Mouse (Mus musculus): ENCODE results near the gene Tapt1.

Tapt1 gene

DNA sequence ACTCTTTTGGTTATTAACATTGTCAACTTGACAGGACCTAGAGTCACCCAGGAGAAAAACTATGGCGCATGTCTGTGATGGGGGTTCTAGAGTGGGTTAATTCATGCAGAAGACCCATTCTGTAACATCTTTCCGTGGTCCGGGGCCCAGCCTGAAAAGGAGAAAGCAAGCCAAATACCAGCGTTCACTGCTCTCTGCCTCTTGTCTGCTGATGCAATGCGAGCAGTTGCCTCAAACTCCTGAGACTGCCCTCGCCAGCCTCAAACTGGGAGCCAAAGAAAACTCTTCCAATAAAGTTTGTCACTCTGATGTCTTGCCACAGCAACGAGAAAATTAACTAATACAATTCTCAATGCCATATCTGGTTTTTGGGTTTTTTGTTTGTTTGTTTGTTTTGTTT, 8.2 kb upstream of the Tapt1 start:
- no peak for DNase-seq (ENCODE audit: low read depth, low spot score)

DNA sequence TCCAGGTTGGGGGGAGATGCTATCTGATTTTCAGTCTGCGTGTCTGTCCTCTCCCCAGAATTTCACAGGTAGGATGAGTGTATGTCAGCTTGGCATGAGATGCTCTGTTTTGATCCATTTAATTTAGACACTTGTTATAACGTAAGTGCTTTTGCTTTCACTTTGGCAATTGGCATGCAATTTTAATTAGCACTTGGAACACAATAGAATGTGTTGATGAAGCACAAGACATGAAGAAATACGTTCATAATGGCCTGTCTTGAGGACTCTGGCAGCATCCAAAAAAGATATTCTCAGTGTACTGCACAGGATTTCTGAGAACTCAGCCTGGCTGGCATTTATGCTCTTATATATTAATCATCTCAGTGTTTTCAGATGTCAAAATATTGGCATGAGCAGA, 7.5 kb upstream of the Tapt1 start:
- DNase-seq (ENCODE audit: low read depth, low spot score): no peak

DNA sequence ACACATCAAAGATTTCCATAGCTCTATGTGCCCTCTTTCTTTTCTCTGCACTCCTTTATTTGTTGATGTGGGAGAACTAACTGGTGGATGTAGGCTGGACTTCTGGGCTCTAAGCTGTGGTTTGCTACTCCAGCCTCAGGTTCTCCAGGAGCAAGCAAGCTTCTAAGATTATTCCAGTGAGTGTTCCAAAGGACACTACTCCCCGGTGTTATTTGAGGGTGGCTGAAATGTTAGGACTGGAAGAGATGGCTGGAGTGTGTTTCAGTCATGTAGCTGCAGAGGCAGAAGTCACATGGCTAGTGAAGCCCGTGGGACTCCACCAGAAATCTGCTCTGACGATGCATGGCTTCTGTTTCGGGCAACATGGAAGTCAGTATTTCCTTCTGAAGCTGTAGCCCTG, 2.3 kb upstream of the Tapt1 start:
- no peak for DNase-seq (ENCODE audit: low read depth, low spot score)

DNA sequence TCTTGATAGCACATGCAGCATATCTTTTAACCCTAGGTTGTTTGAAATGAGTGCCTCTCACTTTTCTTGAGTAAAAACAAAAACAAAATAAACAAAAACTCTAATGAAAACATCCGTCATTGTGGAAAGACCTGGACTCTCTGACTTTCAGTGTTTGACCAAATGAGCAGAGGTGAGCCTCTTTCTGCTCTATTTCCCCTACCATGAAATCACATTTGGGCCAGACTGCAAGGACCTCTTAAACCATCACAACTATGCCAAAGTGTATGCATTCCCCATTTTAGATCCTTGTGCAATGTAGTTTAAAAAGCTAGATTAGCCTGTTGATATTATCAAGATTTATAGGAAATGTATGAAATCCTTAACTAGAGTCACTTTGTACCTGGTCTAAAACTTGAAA, 1.9 kb upstream of the Tapt1 start:
- DNase-seq (ENCODE audit: low read depth, low spot score): no peak

DNA sequence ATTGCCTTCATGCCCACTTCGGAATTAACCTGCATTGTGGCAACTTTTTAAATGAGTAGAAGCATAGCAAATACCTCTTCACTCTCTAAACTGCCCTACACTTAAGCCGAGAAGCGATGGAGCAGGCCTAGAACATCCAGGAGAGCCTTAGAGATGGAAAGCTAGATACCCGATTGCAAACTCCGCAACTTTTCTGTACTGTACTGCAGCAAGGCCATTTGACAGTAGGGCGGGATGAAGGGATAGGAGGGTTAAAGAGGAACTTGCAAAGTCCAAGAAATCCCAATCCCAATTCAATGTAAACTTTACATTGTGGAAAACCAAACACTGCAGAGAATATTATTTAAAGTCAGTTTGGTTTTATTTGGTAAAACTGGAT, 1.0 kb upstream of the Tapt1 start:
- DNase-seq (ENCODE audit: low read depth, low spot score): no peak

DNA sequence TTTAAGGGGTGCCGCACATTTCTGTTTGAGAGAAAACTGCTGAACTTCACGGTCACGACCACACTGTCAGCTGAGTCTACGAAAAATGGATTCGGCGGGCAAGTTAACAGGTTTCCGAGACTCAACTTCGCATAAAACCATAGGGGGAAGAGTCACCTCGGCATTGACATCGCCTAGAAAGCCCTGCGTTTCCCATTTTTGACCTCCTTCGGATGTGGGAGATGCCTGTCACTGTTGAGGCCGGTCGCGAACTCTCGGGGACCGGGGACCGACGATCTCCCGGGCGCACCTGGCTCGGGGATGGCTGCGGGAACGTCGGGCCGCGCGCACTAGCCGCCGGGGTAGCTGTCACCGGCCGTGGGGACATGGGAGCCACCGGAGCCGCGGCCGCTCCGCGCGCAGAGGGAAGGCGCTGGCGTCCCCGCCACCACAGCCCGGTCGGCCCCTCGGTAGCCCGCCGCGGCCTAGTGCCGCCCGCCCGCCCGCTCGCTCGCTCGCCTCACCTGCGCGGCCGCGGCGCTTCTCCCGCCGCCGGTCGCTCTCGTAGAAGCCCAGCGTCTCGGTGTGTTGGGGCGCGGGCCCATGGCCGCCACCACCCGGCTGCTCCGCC, 410 bp downstream of the Tapt1 start:
- peak; percentile 58 for DNase-seq (ENCODE audit: low read depth, low spot score)

DNA sequence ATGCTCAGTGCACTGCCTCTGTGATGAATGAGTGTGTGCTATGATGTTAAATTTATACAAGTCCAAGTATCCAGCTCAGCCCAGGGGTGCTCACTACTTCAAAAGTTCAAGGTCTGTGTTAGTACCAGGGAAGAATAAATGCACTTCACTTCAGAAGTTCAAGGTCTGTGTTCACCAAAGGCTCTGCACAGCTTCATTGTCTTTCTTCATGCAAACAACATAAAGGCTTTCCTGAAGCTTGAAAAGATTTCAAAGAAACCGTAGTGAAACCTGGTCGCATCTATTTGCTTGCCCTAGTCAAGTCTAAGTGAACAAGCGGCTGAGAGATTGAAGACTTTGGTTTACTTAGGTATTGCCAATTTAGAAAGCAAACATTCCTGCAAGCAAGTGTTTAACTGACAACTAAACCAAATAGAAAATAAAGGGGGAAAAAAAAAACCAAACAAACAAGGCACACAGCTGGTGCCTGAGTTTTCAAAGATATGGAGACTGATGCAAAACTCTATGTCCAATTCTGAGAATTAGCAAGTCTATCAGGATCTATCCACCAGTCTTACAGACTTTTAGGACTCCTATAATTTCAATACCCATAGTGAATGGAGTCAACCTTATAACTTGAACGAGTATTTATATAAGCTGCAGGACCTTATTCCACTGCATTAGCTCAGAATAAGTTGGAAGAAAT, 1.4 kb downstream of the Tapt1 start:
- no peak for DNase-seq (ENCODE audit: low read depth, low spot score)

DNA sequence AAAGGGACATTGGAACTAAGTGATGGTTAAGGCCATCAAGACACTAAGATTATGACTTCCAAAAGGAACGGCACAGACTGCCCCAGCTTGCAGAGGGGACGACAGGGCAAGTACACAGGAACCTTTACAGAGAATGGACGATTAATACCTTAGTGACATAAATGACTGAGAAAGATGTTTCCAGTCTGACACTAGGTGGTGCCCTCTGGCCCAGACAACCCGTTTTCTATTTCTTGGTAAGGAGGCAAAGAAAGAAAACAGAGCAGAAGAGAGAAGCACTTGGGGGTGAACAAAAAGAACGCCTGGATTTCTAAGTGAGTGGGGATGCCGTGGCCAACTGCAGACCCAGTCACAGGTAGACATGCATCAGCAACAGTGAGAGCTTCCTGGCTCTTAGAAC, 2.2 kb downstream of the Tapt1 start:
- DNase-seq (ENCODE audit: low read depth, low spot score): peak; percentile 74

DNA sequence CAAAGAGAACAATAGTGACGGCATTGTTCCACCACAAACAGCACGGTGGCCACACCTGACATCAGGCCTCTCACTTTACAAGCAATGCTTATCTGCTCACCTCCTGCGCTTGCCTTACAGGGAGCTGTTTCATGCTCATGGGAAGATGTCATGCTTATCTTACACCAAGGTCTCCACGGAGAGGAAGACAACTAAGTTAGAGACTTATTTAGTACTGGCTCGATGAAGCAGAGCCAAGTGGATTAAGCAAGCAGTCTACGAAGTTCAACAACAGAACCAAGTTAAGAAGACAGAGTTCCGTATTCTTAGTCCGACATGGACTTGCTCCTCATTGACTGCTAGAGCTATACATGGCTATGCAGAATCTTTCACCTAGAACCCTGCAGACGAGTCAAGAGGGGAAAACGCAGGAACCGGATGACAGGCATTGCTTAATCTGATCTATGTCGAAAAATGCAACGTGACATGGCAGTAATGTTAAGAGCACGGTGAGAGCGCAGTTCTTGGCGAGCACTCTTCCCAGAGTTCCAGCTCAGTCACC, 3.0 kb downstream of the Tapt1 start:
- peak; percentile 31 for DNase-seq (ENCODE audit: low read depth, low spot score)

DNA sequence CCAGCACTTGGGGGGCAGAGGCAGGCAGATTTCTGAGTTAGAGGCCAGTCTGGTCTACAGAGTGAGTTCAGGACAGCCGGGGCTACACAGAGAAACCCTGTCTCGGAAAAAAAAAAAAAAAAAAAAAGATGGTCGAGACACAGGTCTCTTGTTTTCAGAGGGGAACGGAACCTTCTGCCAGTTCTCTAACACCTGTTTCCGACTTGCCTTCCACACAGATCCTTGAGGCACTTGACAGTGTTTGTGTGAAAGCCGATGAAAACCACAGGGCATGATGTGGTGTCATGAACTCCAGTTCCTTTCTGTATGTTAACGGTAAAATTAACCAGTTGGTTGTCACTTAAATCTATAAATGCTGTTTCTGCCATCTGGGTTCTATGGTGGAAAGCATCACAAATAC, 6.0 kb downstream of the Tapt1 start:
- DNase-seq (ENCODE audit: low read depth, low spot score): peak; percentile 60

DNA sequence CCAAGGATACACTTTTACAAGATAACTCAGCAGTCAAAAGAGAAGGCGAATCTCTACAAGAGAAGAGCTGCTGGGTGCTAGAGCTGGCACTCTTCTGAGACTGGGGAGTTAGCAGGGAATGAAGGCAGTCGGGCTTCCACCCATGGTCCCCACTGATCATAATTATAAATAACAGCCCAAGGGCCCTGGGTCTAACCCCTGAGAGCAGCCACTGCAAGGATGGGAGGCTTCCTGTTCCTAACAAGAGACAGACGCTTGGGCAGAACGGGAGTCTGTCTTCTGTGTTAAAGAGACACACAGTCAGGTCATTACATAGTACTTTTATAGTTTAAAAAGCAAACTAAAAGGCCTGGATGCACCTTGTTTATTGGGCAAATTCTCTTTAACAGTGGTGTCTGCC, 6.6 kb downstream of the Tapt1 start:
- DNase-seq (ENCODE audit: low read depth, low spot score): no peak

DNA sequence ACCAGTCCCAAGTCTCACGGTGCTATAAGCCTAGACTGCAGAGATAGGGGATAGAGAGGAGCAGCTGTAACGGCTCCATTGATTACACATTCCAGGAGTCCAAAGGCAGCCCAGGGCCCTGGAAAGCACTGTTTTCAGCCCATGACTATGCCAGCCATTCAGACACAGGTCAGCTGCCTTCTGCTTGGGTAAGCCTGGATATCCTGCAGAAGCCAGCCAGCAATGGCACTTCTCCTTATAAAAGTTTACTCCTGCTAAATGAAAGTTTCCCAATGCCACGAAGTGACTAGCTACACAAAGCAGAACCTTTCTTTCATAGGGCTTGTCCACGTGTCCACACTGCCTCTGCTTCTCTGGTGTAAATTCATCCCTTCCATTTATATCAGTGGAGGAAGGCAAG, 7.9 kb downstream of the Tapt1 start:
- DNase-seq (ENCODE audit: low read depth, low spot score): no peak

DNA sequence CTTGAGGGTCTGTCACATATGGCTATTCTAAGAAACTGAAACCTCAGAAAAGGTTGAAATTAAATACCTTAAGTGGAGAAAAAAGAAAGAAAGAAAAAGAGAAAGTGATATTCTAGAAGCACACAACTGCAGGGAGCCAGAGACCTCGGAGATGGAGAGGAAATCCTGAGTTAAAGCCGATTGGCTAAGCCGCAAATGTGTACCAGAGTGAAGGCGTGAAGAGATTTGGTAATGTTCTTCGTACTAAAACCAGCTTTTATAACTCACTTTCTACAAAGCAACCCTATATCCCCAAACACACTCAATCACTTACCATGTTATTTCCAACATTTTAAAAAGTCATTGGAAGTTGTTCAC, 8.8 kb downstream of the Tapt1 start:
- DNase-seq (ENCODE audit: low read depth, low spot score): peak; percentile 44

DNA sequence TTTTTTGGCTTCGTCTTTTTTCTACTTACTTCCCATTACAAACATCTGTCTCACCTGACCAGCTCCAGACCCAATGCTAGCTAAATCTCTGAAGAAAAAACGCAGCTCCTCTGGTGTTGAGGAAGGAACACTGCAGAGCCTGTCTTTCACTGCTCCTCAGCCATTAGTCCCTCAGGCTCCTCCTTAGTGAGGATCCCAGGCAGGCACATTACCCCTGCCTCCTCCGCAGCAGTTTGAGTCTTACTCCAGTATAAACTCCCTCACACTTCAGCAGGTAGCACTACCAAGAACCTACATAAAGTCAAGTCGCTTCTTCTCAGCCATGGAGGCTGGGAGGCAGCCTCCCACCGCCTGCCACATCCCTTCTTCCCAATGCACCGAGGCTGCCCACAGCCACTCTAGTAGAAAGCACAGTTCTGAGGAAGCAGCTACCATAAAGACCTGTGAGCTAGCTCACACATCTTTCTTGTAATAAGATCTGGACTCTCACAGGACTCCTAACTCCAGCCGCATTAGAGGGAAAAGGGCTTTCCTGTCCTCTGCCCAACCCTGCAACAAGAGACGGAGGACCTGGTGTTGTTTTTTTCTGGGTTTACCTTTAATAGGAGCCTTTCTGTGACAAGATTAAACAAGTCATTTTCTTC, 9.3 kb downstream of the Tapt1 start:
- DNase-seq (ENCODE audit: low read depth, low spot score): peak; percentile 11

DNA sequence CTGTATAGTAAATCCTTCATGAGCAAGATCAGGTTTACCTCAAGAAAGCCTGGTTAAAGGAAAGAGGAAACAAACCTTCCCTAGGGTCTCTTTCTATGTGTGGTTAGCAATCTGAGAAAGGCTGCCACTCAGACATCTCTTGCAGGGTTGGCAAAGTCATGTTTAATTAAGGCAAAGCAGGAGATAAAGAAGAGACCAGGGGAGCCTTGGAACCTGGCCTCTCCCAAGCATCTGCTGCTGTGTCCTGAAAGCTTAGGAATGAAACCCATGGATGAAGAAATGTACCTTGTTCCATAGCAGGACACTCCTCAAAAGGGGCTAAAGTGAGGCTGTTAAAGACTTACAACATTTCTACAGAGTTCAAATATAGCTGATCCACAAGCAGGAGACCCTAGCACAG, 11.3 kb downstream of the Tapt1 start:
- no peak for DNase-seq (ENCODE audit: low read depth, low spot score)

DNA sequence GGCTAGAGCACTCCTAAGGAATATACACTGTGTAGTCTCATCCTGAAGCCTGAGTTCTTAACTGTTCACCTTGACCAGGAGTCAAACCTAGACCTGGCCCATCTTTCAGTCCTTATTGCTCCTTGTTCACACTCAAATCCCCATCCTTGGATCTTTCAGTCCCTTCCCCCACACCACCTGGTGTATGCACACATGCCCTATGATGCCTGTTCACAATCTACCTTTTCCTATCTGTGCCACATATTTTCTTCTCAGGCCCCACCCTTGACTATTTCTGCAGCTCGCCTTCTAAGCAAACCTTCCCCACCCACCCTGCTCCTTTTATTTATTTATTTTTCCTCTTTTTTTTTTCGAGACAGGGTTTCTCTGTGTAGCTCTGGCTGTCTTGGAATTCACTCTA, 12.4 kb downstream of the Tapt1 start:
- DNase-seq (ENCODE audit: low read depth, low spot score): no peak

DNA sequence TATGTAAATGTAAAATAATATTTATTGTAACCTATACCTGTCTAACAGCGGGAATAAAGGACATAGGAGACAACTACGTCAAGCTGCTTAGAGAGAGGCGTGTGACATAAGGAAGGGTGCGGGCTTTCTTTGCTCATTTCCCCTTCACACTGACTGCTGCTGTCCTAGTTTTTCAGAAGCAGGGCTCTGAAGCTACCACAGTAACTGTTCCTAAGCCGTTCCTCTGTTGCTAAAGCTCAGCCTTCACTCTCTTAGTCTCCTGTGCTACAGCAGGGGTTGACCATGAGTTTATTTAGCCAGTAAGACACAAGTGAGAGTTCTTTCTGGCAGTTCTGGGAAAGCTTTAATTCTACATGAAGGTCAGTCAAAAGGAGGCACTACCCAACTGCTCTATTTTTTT, 13.0 kb downstream of the Tapt1 start:
- DNase-seq (ENCODE audit: low read depth, low spot score): no peak

DNA sequence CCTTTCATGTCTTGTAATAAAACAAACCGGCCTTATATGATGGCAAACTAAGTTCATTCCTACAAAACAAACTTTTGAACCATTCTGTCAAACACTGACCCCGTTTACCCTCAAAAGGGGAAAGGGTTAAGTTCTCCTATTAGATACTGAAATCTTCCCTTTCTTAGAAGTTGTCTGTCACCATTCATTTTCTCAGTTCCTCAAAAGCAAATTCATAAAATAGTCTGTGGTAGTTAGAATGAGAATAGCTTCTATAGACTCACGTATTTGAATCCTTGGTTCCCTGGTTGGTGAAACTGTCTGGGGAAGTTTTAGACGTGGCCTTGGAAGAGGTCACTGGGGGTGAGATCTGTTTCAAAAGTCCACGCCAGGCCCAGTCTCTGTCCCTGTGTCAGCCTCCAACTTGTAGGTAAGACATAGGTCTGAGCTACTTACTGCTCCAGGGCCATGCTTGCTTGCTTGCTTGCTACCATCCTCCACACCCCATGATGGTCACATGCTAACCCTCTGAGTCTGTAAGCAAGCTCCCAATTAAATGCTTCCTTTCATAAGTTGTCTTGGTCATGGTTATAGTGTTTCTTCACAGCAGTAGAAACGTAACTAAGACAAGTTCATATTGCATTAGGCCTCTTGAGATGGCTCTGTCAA, 14.5 kb downstream of the Tapt1 start:
- DNase-seq (ENCODE audit: low read depth, low spot score): no peak

DNA sequence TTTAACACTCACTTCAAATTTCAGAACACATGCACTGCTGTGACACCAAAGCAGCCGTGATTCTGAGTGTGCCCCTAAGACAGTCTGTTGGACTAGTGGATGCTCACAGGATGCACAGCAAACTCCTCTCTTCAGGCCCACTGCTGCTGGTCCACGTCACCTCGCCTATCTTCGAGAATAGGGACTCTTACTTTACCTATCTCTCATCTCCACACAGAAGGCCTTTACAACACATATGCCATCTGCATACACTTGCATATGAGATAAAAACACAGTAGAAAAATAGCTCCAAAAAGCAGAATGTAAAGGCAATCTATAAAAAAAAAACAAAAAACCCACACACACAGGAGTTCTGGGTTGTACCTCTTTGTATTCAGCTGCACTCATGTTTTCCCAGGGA, 19.1 kb downstream of the Tapt1 start:
- DNase-seq (ENCODE audit: low read depth, low spot score): no peak

DNA sequence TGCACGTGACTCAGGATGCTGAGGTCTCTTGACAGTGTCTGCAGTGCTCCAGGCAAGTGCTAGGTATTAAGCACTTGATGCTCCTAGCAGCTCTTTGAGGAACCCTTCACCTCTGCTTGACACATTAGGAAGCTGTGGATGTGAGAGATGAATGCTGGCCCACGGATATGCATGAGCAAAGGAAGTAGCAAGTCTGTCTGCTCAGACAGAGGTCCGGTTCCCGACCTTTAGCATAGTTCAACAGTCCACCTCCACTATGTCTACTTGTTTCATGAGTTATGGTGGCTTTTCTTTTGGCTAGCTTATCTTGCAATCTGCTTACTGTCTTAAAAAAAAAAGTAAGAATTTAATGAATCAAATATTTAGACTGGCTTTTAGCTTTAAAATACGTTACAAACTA, 19.8 kb downstream of the Tapt1 start:
- no peak for DNase-seq (ENCODE audit: low read depth, low spot score)

DNA sequence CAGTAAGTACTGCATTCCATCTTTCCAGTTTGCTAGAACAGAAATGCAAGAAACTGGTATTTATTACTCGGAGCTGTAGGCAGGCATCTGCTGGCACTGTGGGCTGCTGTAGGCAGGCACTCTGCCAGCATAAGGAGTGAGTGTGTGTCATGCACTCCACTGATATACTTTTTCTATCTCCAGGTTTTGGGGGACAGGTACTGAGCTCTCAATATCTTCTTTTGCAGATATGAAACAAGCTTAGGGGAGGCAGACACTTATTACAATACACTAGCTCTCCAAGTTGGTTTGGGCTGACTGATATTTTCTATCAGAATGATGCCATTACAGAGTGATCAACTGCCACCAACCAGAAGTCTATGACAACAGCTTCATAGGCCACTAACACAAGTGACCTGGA, 23.0 kb downstream of the Tapt1 start:
- no peak for DNase-seq (ENCODE audit: low read depth, low spot score)

DNA sequence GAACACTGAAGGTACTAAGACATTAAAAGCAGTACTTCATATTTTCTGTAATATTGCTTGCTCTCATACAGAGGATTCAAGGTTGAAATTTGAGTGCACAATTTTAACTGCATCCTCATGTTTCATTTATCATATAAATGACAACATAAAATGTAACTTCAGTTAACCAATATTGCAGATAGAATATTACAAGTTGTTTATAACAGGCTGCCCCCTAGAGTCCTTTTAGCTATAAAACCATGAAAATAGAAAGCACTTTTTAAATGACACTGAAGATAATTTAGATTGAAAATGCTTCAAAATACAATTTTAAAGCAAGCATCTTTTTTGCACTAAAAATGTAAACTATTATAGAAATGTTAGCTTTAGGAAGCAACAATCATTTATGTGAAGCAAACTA, 24.8 kb downstream of the Tapt1 start:
- no peak for DNase-seq (ENCODE audit: low read depth, low spot score)

DNA sequence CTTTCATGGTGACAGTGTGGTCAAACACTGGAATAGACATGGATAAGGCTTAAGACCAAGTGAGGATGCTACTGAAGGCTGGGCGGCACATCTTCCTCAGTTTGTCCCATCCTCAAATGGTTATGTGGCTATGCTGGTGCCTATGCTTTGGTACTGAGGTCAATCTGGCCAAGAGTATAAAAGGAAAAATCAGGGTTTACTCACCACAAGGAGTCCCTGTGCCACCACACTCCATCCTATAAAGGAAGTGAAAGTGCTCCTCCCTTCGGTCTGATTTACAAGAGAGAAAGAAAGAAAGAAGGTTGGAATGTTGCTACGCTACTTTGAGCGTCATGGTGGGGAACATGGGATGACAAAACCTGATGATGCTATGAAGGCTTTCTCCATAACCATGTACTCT, 27.3 kb downstream of the Tapt1 start:
- DNase-seq (ENCODE audit: low read depth, low spot score): no peak

Data from CD4-positive, CD25-positive, alpha-beta regulatory T cell, adult 2 months (primary cell).